Mouse (Mus musculus): Measurements from ENCODE around the gene Baiap2. TPM values are rescaled to one million over a fixed set of nuclear protein-coding genes. Genes with fewer than 3 reads are reported as not detected.

The Baiap2 gene
- polyA plus RNA-seq, 1 experiment, result 41.5 TPM

GRCm38 (mm10) chr11:120005434-120006317, 63.1 kb downstream of the Baiap2 start:
- Histone ChIP-seq H3ac (ENCODE audit: control insufficient read depth, insufficient read length, low read depth) (no peak overlapping the region), H3K36me3 (ENCODE audit: control insufficient read depth, insufficient read depth) (peaks cover 45% of the 10 kb centered on the region), H3K4me3 (ENCODE audit: insufficient read depth, poor library complexity, severe bottlenecking) (no peak overlapping the region), H3K79me3 (ENCODE audit: low read depth) (no peaks in the 10 kb centered on the region), H3K79me2 (ENCODE audit: control insufficient read depth, insufficient read depth) (no peaks in the 10 kb centered on the region), H3K27me3 (ENCODE audit: control insufficient read depth, insufficient read depth, insufficient read length) (peaks cover under 1% of the 10 kb centered on the region)
- TF ChIP-seq MYOG (IDR thresholded peaks at IDR 0.05; ENCODE audit: control insufficient read depth, extremely low read depth, insufficient read length) (no peak), CEBPB (IDR thresholded peaks at IDR 0.05; ENCODE audit: low read depth) (no peak), USF1 (IDR thresholded peaks at IDR 0.05; ENCODE audit: low read depth) (no peak), MAX (IDR thresholded peaks at IDR 0.05) (no peak), MYOD1 (IDR thresholded peaks at IDR 0.05; ENCODE audit: control insufficient read depth, insufficient read length, low read depth) (no peak), CTCF (IDR thresholded peaks at IDR 0.05; ENCODE audit: control insufficient read depth, insufficient read depth, insufficient read length) (no peak), FOSL1 (IDR thresholded peaks at IDR 0.05; ENCODE audit: insufficient read depth, low read length, poor library complexity, severe bottlenecking) (no peak)

DNA sequence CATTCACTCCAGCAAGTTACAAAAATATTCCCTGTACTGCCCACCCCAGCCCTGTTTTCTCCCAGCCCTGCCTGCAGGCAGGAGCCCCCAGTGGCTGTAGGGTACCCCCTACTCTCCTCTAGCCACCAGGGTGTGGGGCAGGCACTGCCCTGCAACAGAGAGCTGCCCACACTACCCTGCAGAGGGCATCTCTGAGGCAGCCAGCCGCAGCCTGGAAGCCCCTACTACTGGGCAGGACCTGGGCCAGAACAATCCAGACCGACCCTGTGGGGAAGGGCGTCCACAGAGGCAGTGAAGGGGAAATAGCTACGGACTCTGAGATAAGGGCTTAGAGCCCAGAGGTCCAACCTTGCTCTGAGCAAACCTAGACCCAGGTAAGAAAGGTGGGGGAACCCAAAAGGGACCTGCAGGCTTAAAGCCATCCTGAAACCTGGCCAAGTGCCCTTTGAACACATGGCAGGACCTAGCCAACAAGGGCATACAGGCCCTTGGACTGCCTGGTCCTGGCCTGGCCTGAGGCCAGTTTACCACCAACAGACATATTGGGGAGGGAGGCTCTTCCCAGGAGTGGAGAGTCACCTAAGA, 65.0 kb downstream of the Baiap2 start:
- Histone ChIP-seq H3K79me2 (ENCODE audit: control insufficient read depth, insufficient read depth) (no peaks in the 10 kb centered on the region), H3K27me3 (ENCODE audit: control insufficient read depth, insufficient read depth, insufficient read length) (peaks cover 3% of the 10 kb centered on the region), H3K36me3 (ENCODE audit: control insufficient read depth, insufficient read depth) (peaks cover 33% of the 10 kb centered on the region), H3ac (ENCODE audit: control insufficient read depth, insufficient read length, low read depth) (no peak overlapping the region), H3K4me3 (ENCODE audit: insufficient read depth, poor library complexity, severe bottlenecking) (no peak overlapping the region), H3K79me3 (ENCODE audit: low read depth) (no peaks in the 10 kb centered on the region)
- TF ChIP-seq CEBPB (IDR thresholded peaks at IDR 0.05; ENCODE audit: low read depth) (no peak), FOSL1 (IDR thresholded peaks at IDR 0.05; ENCODE audit: insufficient read depth, low read length, poor library complexity, severe bottlenecking) (no peak), MAX (IDR thresholded peaks at IDR 0.05) (no peak), CTCF (IDR thresholded peaks at IDR 0.05; ENCODE audit: control insufficient read depth, insufficient read depth, insufficient read length) (no peak), USF1 (IDR thresholded peaks at IDR 0.05; ENCODE audit: low read depth) (no peak), MYOD1 (IDR thresholded peaks at IDR 0.05; ENCODE audit: control insufficient read depth, insufficient read length, low read depth) (no peak), MYOG (IDR thresholded peaks at IDR 0.05; ENCODE audit: control insufficient read depth, extremely low read depth, insufficient read length) (no peak)

DNA sequence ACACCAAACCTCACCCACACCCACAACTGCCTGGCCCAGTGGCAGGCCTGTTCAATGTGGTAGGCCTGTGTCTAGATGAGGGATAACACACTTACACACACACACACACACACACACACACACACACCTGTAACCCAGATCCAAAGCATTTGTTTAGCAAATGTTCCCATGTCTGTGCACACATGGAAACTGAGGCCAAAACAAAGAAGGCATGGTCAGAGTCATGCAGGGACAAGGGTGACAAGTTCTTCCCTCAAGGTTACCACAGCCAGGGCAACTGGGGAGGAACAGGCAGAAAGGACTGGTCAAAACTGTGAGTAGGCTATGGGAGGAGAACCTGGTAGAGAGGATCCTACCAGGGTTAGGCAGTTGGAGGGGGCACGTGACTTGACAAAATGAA, 65.9 kb downstream of the Baiap2 start:
- Histone ChIP-seq H3ac (ENCODE audit: control insufficient read depth, insufficient read length, low read depth) (no peak overlapping the region), H3K4me3 (ENCODE audit: insufficient read depth, poor library complexity, severe bottlenecking) (no peak overlapping the region), H3K27me3 (ENCODE audit: control insufficient read depth, insufficient read depth, insufficient read length) (peaks cover 3% of the 10 kb centered on the region), H3K79me3 (ENCODE audit: low read depth) (no peaks in the 10 kb centered on the region), H3K36me3 (ENCODE audit: control insufficient read depth, insufficient read depth) (peaks cover 24% of the 10 kb centered on the region), H3K79me2 (ENCODE audit: control insufficient read depth, insufficient read depth) (no peaks in the 10 kb centered on the region)
- no peak for TF ChIP-seq FOSL1 (IDR thresholded peaks at IDR 0.05; ENCODE audit: insufficient read depth, low read length, poor library complexity, severe bottlenecking)
- TF ChIP-seq CEBPB (IDR thresholded peaks at IDR 0.05; ENCODE audit: low read depth), result no peak
- TF ChIP-seq MYOG (IDR thresholded peaks at IDR 0.05; ENCODE audit: control insufficient read depth, extremely low read depth, insufficient read length), result no peak
- TF ChIP-seq MYOD1 (IDR thresholded peaks at IDR 0.05; ENCODE audit: control insufficient read depth, insufficient read length, low read depth), result no peak
- TF ChIP-seq MAX (IDR thresholded peaks at IDR 0.05), result no peak
- no peak for TF ChIP-seq CTCF (IDR thresholded peaks at IDR 0.05; ENCODE audit: control insufficient read depth, insufficient read depth, insufficient read length)
- TF ChIP-seq USF1 (IDR thresholded peaks at IDR 0.05; ENCODE audit: low read depth), result no peak

GRCm38 (mm10) chr11:120008956-120009355, 66.4 kb downstream of the Baiap2 start:
- no peak overlapping the region for H3ac ChIP-seq (ENCODE audit: control insufficient read depth, insufficient read length, low read depth)
- H3K36me3 ChIP-seq (ENCODE audit: control insufficient read depth, insufficient read depth), result peaks cover 19% of the 10 kb centered on the region
- TF ChIP-seq USF1 (IDR thresholded peaks at IDR 0.05; ENCODE audit: low read depth) (no peak), FOSL1 (IDR thresholded peaks at IDR 0.05; ENCODE audit: insufficient read depth, low read length, poor library complexity, severe bottlenecking) (no peak), MAX (IDR thresholded peaks at IDR 0.05) (no peak), MYOD1 (IDR thresholded peaks at IDR 0.05; ENCODE audit: control insufficient read depth, insufficient read length, low read depth) (no peak)
- no peak overlapping the region for H3K4me3 ChIP-seq (ENCODE audit: insufficient read depth, poor library complexity, severe bottlenecking)
- H3K79me3 ChIP-seq (ENCODE audit: low read depth), result no peaks in the 10 kb centered on the region
- no peaks in the 10 kb centered on the region for H3K79me2 ChIP-seq (ENCODE audit: control insufficient read depth, insufficient read depth)
- peaks cover 3% of the 10 kb centered on the region for H3K27me3 ChIP-seq (ENCODE audit: control insufficient read depth, insufficient read depth, insufficient read length)

DNA sequence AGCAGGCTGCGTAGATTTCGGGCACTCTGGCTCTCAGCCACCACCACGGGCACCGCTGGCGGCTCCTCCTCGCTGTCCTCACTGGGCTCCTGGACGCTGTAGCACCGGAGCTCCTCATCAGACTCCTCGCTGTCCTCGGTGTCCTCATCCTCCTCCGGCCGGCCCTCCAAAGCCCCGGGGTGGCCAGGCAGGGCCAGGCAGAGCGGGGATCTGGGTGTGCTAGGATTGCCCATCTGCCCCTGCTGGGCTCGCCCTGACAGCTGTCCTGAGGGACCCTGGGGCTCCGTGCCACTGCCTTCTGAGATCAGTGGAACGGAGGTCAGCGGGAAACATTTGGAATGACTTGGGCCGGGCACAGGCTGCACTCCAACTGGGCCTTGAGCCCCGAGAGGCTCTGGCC, 67.4 kb downstream of the Baiap2 start:
- no peak overlapping the region for H3ac ChIP-seq (ENCODE audit: control insufficient read depth, insufficient read length, low read depth)
- H3K79me3 ChIP-seq (ENCODE audit: low read depth), result no peaks in the 10 kb centered on the region
- H3K36me3 ChIP-seq (ENCODE audit: control insufficient read depth, insufficient read depth), result peaks cover 9% of the 10 kb centered on the region
- no peak for TF ChIP-seq MAX (IDR thresholded peaks at IDR 0.05)
- TF ChIP-seq MYOG (IDR thresholded peaks at IDR 0.05; ENCODE audit: control insufficient read depth, extremely low read depth, insufficient read length), result no peak
- no peak for TF ChIP-seq MYOD1 (IDR thresholded peaks at IDR 0.05; ENCODE audit: control insufficient read depth, insufficient read length, low read depth)
- TF ChIP-seq USF1 (IDR thresholded peaks at IDR 0.05; ENCODE audit: low read depth), result no peak
- TF ChIP-seq FOSL1 (IDR thresholded peaks at IDR 0.05; ENCODE audit: insufficient read depth, low read length, poor library complexity, severe bottlenecking), result no peak
- no peak for TF ChIP-seq CEBPB (IDR thresholded peaks at IDR 0.05; ENCODE audit: low read depth)
- TF ChIP-seq CTCF (IDR thresholded peaks at IDR 0.05; ENCODE audit: control insufficient read depth, insufficient read depth, insufficient read length), result no peak
- H3K79me2 ChIP-seq (ENCODE audit: control insufficient read depth, insufficient read depth), result no peaks in the 10 kb centered on the region
- peaks cover 3% of the 10 kb centered on the region for H3K27me3 ChIP-seq (ENCODE audit: control insufficient read depth, insufficient read depth, insufficient read length)
- no peak overlapping the region for H3K4me3 ChIP-seq (ENCODE audit: insufficient read depth, poor library complexity, severe bottlenecking)
